Mouse (Mus musculus) large intestine, adult 2 months (tissue): ENCODE results near the gene Zfp526. TPM values are rescaled to one million over a fixed set of nuclear protein-coding genes. Genes with fewer than 3 reads are reported as not detected.

Experiments used
- polyA plus RNA-seq: library from polyadenylated mRNA; depleted of rRNA; stranded (reverse); fragments of >200 nt; gene quantifications from 2 replicates; pipeline ENCODE4 v1.2.3, GENCODE M21; 2012; rRNA removed

Zfp526 gene
- polyA plus RNA-seq, 1 experiment = 4.2 TPM

Other genes with a start within 250 kb of the Zfp526 start
- gene Rabac1, start 248.7 kb upstream of the Zfp526 start, polyA plus RNA-seq = 189 and 214 TPM in 2 replicates
- gene Atp1a3, start 215.5 kb upstream of the Zfp526 start, polyA plus RNA-seq = 1.8 and 3.3 TPM in 2 replicates
- 6.4 and 8.7 TPM in 2 replicates for gene Grik5, start 149.1 kb upstream of the Zfp526 start, polyA plus RNA-seq
- 16.8 and 20.6 TPM in 2 replicates for gene Zfp574, start 148.9 kb upstream of the Zfp526 start, polyA plus RNA-seq
- 2.6 and 3.9 TPM in 2 replicates for gene Pou2f2, start 41.7 kb upstream of the Zfp526 start, polyA plus RNA-seq
- gene Dedd2, start 810 bp upstream of the Zfp526 start, polyA plus RNA-seq = 52.6 and 66.0 TPM in 2 replicates
- 95.8 and 123 TPM in 2 replicates for gene Gsk3a, start 16.4 kb downstream of the Zfp526 start, polyA plus RNA-seq
- gene Erf, start 29.3 kb downstream of the Zfp526 start, polyA plus RNA-seq = 15.3 and 19.4 TPM in 2 replicates
- gene Cic, start 46.3 kb downstream of the Zfp526 start, polyA plus RNA-seq = 44.3 and 45.6 TPM in 2 replicates
- 173 and 176 TPM in 2 replicates for gene Pafah1b3, start 76.6 kb downstream of the Zfp526 start, polyA plus RNA-seq
- gene Prr19, start 80.0 kb downstream of the Zfp526 start, polyA plus RNA-seq = not detected in 2 replicates
- gene Tmem145, start 84.7 kb downstream of the Zfp526 start, polyA plus RNA-seq = 0.19 and 0.21 TPM in 2 replicates
- 11.6 and 14.3 TPM in 2 replicates for gene Megf8, start 95.7 kb downstream of the Zfp526 start, polyA plus RNA-seq
- not detected in 2 replicates for gene Cnfn, start 148.3 kb downstream of the Zfp526 start, polyA plus RNA-seq
- 46.9 and 90.5 TPM in 2 replicates for gene Lipe, start 177.3 kb downstream of the Zfp526 start, polyA plus RNA-seq
- gene Cxcl17, start 191.5 kb downstream of the Zfp526 start, polyA plus RNA-seq = 0.20 TPM in 1 of 2 replicates, not detected in the other